Mouse (Mus musculus) MEL (cell line): ENCODE measurements at regions not wholly inside any gene's neighbourhood (a gene's known extent, or its start where the extent isn't known, plus 50 kb on each side); places are given as distances from the start of the nearest gene placed in this dataset.

Source experiments
- DNase-seq: peaks from one replicate; pipeline ENCODE4 v3.0.0; 2011; ENCODE audit warnings: low read depth, low spot score
- H3K27ac ChIP-seq: 2 replicates; pipeline ENCODE4 v1.5.1; 2012; ENCODE audit warnings: low read depth, mild to moderate bottlenecking, control low read depth, low read length, moderate library complexity; ENCODE audit not compliant: control insufficient read depth
- H3K27me3 ChIP-seq, 2 experiments: fragments of 150-350 bp in 1 of 2; sonication (generic) in 1 of 2; 2 replicates each; pipeline ENCODE4 v1.6.1; 2012; ENCODE audit warnings: low read length in 2 of 2, mild to moderate bottlenecking in 2 of 2, improper control_type of control experiment in 1 of 2, moderate library complexity in 1 of 2; ENCODE audit not compliant: insufficient read depth in 2 of 2, control insufficient read depth in 1 of 2
- H3K36me3 ChIP-seq, 2 experiments: 2 replicates each; pipeline ENCODE4 v1.6.1; 2012 to 2014; ENCODE audit warnings: low read length in 2 of 2, improper control_type of control experiment in 1 of 2, inconsistent platforms in 1 of 2, mild to moderate bottlenecking in 1 of 2; ENCODE audit not compliant: insufficient read depth in 2 of 2, control insufficient read depth in 1 of 2
- H3K4me1 ChIP-seq, 2 experiments: fragments of 150-350 bp in 1 of 2; sonication (generic) in 1 of 2; 2 replicates each; pipeline ENCODE4 v1.6.1; 2012; ENCODE audit warnings: low read length in 2 of 2, improper control_type of control experiment in 1 of 2, mild to moderate bottlenecking in 1 of 2; ENCODE audit not compliant: insufficient read depth in 2 of 2, control insufficient read depth in 1 of 2
- H3K4me3 ChIP-seq, 2 experiments: fragments of 150-350 bp in 1 of 2; sonication (generic) in 1 of 2; 2 replicates each; pipeline ENCODE4 v1.5.1; 2012; ENCODE audit warnings: low read depth in 2 of 2, low read length in 2 of 2, mild to moderate bottlenecking in 2 of 2, moderate library complexity in 2 of 2, control low read depth in 1 of 2, improper control_type of control experiment in 1 of 2; ENCODE audit not compliant: control insufficient read depth in 1 of 2, insufficient read depth in 1 of 2
- H3K79me2 ChIP-seq: 2 replicates; pipeline ENCODE4 v1.6.1; 2012; ENCODE audit warnings: mild to moderate bottlenecking, low read length, moderate library complexity; ENCODE audit not compliant: control insufficient read depth, poor library complexity, insufficient read depth
- H3K9ac ChIP-seq: 2 replicates; pipeline ENCODE4 v1.6.1; 2012; ENCODE audit warnings: low read depth, mild to moderate bottlenecking, control low read depth, low read length, moderate library complexity; ENCODE audit not compliant: control insufficient read depth, poor library complexity, severe bottlenecking
- H3K9me3 ChIP-seq: fragments of 150-350 bp; sonication (generic); replicated peaks from 2 replicates; pipeline ENCODE4 v1.6.1; 2012; ENCODE audit warnings: mild to moderate bottlenecking, low read length, improper control_type of control experiment, moderate library complexity; ENCODE audit not compliant: insufficient read depth
- CHD1 ChIP-seq: IDR thresholded peaks from 2 replicates; pipeline ENCODE4 v1.6.1; 2012; ENCODE audit warnings: low read depth, mild to moderate bottlenecking, inconsistent platforms, low read length, improper control_type of control experiment
- CHD2 ChIP-seq: IDR thresholded peaks from 2 replicates; pipeline ENCODE4 v1.6.1; 2011; ENCODE audit warnings: low read length, improper control_type of control experiment
- E2F4 ChIP-seq: IDR thresholded peaks from 2 replicates; pipeline ENCODE4 v1.6.1; 2011; ENCODE audit warnings: low read depth, low read length, improper control_type of control experiment, borderline replicate concordance
- ELF1 ChIP-seq: IDR thresholded peaks from 2 replicates; pipeline ENCODE4 v1.6.1; 2014; ENCODE audit warnings: low read depth, mild to moderate bottlenecking, inconsistent platforms, low read length, improper control_type of control experiment, moderate library complexity
- GATA1 ChIP-seq: IDR thresholded peaks from 2 replicates; pipeline ENCODE4 v1.6.1; 2011; ENCODE audit warnings: low read depth, low read length, improper control_type of control experiment
- MAZ ChIP-seq: IDR thresholded peaks from 2 replicates; pipeline ENCODE4 v1.6.1; 2012; ENCODE audit warnings: low read depth, mild to moderate bottlenecking, inconsistent platforms, low read length, improper control_type of control experiment
- MEF2A ChIP-seq: IDR thresholded peaks from 2 replicates; pipeline ENCODE4 v1.6.1; 2014; ENCODE audit warnings: low read depth, mild to moderate bottlenecking, inconsistent platforms, low read length, improper control_type of control experiment; ENCODE audit not compliant: poor library complexity, insufficient replicate concordance, severe bottlenecking; ENCODE audit errors: extremely low read depth
- MYC ChIP-seq: IDR thresholded peaks from 2 replicates; pipeline ENCODE4 v1.6.1; 2011; ENCODE audit warnings: low read depth, mild to moderate bottlenecking, low read length, improper control_type of control experiment, moderate library complexity
- NELFE ChIP-seq: IDR thresholded peaks from 2 replicates; pipeline ENCODE4 v1.6.1; 2011; ENCODE audit warnings: low read depth, low read length, improper control_type of control experiment
- NRF1 ChIP-seq: IDR thresholded peaks from 2 replicates; pipeline ENCODE4 v1.6.1; 2014; ENCODE audit warnings: low read depth, mild to moderate bottlenecking, inconsistent platforms, low read length, improper control_type of control experiment, moderate library complexity; ENCODE audit not compliant: poor library complexity, insufficient read depth, severe bottlenecking
- POLR2A ChIP-seq, 2 experiments: IDR thresholded peaks; 2 replicates each; pipeline ENCODE4 v1.6.1; 2011 to 2012; ENCODE audit warnings: low read length in 2 of 2, mild to moderate bottlenecking in 2 of 2, control low read depth in 1 of 2, improper control_type of control experiment in 1 of 2, low read depth in 1 of 2, moderate library complexity in 1 of 2; ENCODE audit not compliant: control insufficient read depth in 1 of 2, insufficient read depth in 1 of 2, poor library complexity in 1 of 2
- POLR2AphosphoS5 ChIP-seq: IDR thresholded peaks from 2 replicates; pipeline ENCODE4 v1.6.1; 2012; ENCODE audit warnings: low read depth, borderline replicate concordance, mild to moderate bottlenecking, inconsistent platforms, low read length, moderate library complexity, mixed read lengths
- SIN3A ChIP-seq: IDR thresholded peaks from 2 replicates; pipeline ENCODE4 v1.6.1; 2012; ENCODE audit warnings: low read length, improper control_type of control experiment, inconsistent platforms
- SMC3 ChIP-seq: IDR thresholded peaks from 2 replicates; pipeline ENCODE4 v1.6.1; 2011; ENCODE audit warnings: low read depth, low read length, improper control_type of control experiment
- TAL1 ChIP-seq: IDR thresholded peaks from 2 replicates; pipeline ENCODE4 v1.6.1; 2012; ENCODE audit warnings: mild to moderate bottlenecking, inconsistent platforms, low read length, moderate library complexity, mixed read lengths
- TBP ChIP-seq: IDR thresholded peaks from 2 replicates; pipeline ENCODE4 v1.8.0; 2011; ENCODE audit warnings: low read depth, low read length, improper control_type of control experiment
- TCF12 ChIP-seq: IDR thresholded peaks from 2 replicates; pipeline ENCODE4 v1.6.1; 2014; ENCODE audit warnings: low read depth, mild to moderate bottlenecking, inconsistent platforms, low read length, improper control_type of control experiment, moderate library complexity
- UBTF ChIP-seq: IDR thresholded peaks from 2 replicates; pipeline ENCODE4 v1.6.1; 2012; ENCODE audit warnings: low read depth, mild to moderate bottlenecking, inconsistent platforms, low read length, improper control_type of control experiment, moderate library complexity, borderline replicate concordance; ENCODE audit not compliant: insufficient read depth
- USF1 ChIP-seq: IDR thresholded peaks from 2 replicates; pipeline ENCODE4 v1.6.1; 2014; ENCODE audit warnings: low read depth, mild to moderate bottlenecking, inconsistent platforms, low read length, improper control_type of control experiment, moderate library complexity
- USF2 ChIP-seq, 2 experiments: IDR thresholded peaks; 2 replicates each; pipeline ENCODE4 v1.6.1; 2011 to 2012; ENCODE audit warnings: improper control_type of control experiment in 2 of 2, low read length in 2 of 2, borderline replicate concordance in 1 of 2, inconsistent platforms in 1 of 2, low read depth in 1 of 2, mild to moderate bottlenecking in 1 of 2; ENCODE audit not compliant: insufficient read depth in 1 of 2
- ZKSCAN1 ChIP-seq: IDR thresholded peaks from 2 replicates; pipeline ENCODE4 v1.6.1; 2012; ENCODE audit warnings: low read depth, mild to moderate bottlenecking, inconsistent platforms, low read length, improper control_type of control experiment, moderate library complexity
- ZMIZ1 ChIP-seq: IDR thresholded peaks from 2 replicates; pipeline ENCODE4 v1.6.1; 2012; ENCODE audit warnings: low read depth, mild to moderate bottlenecking, inconsistent platforms, low read length, improper control_type of control experiment, moderate library complexity

- H3K36me3 ChIP-seq, result no peaks in the 10 kb centered on the region
- TF ChIP-seq USF1 (no peak), NRF1 (no peak), TCF12 (no peak), GATA1 (no peak), MAZ (no peak), ZMIZ1 (no peak), MEF2A (no peak)
- H3K79me2 ChIP-seq, result no peaks in the 10 kb centered on the region
- no peak overlapping the region for H3K4me3 ChIP-seq
- H3K27me3 ChIP-seq, result no peaks in the 10 kb centered on the region
- H3K9ac ChIP-seq, result no peak overlapping the region
- H3K4me1 ChIP-seq, result no peaks in the 10 kb centered on the region
- DNase-seq, result no peak
- H3K9me3 ChIP-seq, result no peaks in the 10 kb centered on the region
- no peak overlapping the region for H3K27ac ChIP-seq
Observed at GRCm38 (mm10) chr1:193720420-193720851, 350.3 kb upstream of the Camk1g start.

- no peaks in the 10 kb centered on the region for H3K4me1 ChIP-seq
- no peaks in the 10 kb centered on the region for H3K36me3 ChIP-seq
- H3K27me3 ChIP-seq, result no peaks in the 10 kb centered on the region
- no peak for DNase-seq
- no peak overlapping the region for H3K27ac ChIP-seq
- no peaks in the 10 kb centered on the region for H3K9me3 ChIP-seq
- H3K79me2 ChIP-seq, result no peaks in the 10 kb centered on the region
- TF ChIP-seq SIN3A (no peak), USF2 (IDR thresholded peaks at IDR 0.05; ENCODE audit: borderline replicate concordance in 1 of 2, insufficient read depth in 1 of 2, low read depth in 1 of 2, low read length in 2 of 2) (no peak), TAL1 (no peak), CHD1 (no peak), MAZ (no peak), MYC (no peak), NELFE (no peak), ZKSCAN1 (no peak), UBTF (no peak), NRF1 (no peak), ELF1 (no peak), POLR2A (IDR thresholded peaks at IDR 0.05; ENCODE audit: control insufficient read depth in 1 of 2, insufficient read depth in 1 of 2, low read depth in 1 of 2, low read length in 2 of 2, poor library complexity in 1 of 2) (no peak), SMC3 (no peak), TBP (no peak), CHD2 (no peak), POLR2AphosphoS5 (no peak), E2F4 (no peak)
- no peak overlapping the region for H3K4me3 ChIP-seq
- H3K9ac ChIP-seq, result no peak overlapping the region
Observed at GRCm38 (mm10) chr1:193715328-193715727, 345.2 kb upstream of the Camk1g start.
